Mouse (Mus musculus) spleen, adult 12 weeks (tissue): ENCODE results near the gene Togaram1.

ENCODE experiments used
- DNase-seq: peaks from one replicate; pipeline ENCODE4 v3.0.0; 2022; ENCODE audit warnings: low spot score

Gene Togaram1

DNA sequence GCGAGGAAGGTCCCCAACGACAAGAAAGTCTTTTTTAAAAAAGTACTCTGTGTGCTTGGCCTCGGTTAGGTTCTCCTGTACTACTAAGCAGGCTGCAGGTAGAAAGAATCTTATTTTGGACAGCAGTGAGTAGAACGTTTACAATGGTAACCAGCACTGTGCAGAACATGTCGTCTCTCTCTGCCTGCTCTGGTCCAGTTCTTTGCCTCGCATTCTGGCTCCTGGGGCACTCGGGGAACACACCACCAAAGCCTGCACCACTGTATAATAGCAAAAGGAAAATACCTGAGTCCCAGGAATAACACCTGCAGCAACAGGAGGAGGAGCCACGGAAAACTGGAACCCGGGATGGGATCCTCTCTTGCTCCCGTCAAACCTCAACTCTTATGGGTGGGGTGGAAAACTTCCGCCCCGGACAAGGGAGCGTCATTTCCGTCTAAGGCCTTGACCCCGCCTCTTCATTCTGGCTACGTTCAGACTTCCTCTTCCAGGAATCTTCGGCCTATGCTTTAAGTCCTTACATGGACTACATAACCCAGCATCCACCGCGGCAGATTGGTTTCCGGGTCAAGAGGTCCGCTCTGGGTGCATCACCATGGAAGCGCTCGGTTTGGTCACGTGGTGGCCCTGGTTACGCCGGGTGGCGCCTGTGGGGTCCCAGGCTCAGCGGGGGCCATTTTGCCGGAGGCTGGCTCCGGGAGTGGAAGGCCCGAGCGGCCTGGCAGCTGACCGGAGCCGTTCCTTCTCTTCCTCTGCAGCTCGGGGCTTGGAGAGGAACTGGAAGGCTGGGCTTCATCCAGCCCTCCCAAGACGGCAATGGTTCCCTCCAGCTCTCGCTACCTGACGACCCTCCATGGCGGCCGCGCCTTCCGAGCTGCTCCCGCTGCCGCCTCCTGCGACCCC, at the start of gene Togaram1, which contains the start of gene Klhl28:
TSS of gene Togaram1 (plus strand) at position 681 of the 903 bp plus-strand sequence.
TSS of gene Klhl28 (minus strand) at position 411 of the 903 bp plus-strand sequence.
- DNase-seq, result peak; percentile 97

DNA sequence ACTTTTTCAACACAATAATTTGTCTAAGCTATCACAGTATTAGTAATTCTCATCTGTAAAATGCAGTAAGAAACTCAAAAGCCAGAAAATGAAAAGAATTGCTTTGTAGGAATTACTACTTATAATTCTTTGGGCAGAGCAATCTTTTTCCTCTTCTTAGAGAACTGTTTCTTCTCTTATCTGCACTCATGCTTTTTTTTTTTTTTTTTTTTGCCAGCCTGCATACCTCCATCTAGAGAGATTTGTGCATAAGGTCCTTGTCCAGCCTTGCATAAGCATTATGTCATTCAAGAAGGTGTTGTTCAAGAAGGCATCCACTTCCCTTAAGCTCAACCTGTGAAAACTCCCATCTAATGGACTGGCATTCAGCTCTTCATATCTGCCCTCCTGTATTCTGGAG, 48.9 kb upstream of the Togaram1 start:
- DNase-seq, result no peak

DNA sequence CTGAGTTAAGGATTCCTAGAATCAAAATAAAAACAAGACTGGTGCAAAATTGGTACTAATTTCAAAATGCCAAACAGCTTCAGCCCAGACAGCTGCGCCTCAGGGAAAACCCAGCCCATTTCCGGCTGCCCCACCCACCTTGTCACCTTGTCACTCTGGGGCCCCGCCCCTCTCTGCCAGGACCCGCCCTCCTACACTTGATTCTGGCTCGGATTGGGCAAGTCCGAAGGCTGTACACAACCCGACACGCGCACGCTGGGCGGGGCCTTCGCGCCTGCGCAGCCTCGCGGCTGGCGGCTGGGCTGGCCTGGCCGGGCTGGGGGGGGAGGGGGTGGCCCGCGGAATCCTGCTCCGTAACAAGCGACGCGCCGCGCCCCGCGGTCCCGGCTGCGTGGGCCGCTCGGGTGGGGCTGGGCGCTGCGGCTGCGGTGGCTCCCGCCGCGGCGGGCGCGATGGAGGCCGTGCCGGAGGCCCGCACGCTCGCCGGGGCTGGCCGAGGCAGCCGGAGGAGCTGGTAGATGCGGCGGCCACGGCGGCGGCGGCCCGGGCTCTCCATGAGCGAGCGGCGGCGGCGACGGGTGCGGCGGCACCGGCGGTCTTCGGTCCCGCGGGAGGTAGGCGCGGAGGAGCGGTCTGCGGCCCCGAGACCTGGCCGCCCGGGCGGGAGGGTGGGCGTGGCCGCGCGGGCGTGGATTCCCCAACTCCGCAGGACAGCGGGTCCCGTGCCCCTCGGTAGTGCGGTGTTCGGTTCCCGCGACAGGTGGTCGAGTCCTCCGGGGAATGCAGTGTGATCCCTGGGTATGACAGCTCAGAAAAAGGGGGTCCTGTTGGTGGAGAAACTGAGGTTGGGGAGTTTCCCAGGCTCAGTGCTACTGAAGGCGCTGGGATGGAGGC, 47.8 kb upstream of the Togaram1 start, which contains the start of gene Gm527:
TSS of gene Gm527 (plus strand) at position 329 of the 894 bp plus-strand sequence.
- DNase-seq, result peak; percentile 94

DNA sequence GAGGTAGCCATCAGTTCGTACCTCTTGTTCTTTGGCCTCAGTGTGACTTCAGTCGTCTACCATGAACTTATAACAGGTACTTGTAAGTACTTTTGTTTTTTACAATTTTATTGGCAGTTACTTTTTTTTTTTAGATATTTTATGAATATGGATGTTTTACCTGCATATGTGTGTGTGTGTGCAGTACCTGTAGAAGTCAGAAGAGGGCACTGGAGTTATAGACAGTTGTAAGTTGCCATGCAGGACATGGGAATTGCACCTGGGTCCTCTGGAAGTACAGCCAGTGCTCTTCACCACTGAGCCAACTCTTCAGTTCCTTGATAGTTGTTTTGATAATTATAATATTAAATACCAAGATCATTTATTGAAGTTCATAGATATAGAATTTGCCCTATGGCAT, 28.1 kb upstream of the Togaram1 start:
- no peak for DNase-seq

DNA sequence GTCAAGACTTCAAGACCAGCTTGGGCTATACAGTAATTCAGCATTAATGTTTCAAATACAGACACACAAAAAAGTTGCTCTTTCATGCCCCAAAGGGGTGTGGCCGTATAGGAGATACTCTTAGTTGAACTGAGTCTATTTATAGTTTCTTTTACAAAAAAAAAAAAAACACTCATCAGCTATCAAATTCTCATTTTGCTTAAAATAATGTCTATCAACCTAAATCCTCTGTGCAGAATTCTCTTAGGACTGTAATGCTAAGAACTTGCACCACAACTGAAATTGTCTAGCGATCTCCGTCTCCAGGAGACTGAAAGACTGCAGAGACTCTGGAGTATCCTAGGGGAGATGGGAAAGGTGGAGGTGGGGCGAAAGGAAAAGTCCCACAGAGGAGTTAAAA, 1.0 kb upstream of the Togaram1 start:
- no peak for DNase-seq

DNA sequence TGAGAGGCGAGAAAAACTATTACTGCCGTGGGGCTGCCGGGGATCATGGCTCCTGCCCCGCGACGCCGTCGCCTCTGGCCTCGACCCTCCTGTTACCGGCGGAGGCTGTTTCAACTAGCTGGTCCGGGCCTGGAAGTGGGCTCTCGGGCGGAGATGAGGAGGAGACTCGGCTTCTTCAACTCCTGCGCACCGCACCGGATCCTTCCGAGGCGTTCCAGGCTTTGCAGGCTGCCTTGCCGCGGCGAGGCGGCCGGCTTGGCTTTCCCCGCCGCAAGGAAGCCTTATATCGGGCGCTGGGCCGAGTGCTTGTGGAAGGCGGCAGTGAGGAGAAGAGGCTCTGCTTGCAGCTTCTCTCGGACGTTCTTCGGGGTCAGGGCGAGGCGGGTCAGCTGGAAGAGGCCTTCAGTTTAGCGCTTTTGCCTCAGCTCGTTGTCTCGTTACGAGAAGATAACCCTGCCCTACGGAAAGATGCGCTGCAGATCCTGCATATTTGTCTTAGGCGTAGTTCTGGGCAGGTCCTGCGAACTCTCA, 562 bp downstream of the Togaram1 start:
- peak; percentile 57 for DNase-seq

DNA sequence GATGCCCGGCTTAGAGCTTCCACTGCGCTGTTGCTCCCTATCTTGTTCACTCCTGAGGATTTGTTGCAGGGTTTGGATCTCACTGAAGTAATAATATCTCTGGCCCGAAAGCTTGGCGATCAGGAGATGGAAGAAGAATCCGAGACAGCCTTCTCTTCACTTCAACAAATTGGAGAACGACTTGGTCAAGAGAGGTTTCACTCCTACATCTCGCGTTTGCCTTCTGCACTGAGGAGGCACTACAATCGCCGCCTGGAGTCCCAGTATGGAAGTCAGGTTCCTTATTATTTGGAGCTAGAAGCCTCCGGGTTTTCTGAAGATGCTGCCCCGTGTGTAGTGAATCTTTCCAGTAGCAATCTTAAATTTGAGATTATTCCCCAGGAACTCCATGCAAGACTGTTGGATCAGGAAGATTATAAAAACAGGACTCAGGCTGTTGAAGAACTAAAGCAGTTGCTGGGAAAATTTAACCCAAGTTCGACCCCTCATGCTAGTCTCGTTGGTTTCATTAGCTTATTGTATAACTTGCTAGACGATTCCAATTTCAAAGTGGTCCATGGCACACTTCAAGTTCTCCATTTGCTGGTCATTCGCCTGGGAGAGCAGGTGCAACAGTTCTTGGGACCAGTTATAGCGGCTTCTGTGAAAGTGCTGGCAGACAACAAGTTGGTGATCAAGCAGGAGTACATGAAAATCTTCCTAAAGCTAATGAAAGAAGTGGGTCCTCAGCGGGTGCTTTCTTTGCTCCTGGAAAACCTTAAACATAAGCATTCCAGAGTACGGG, 1.2 kb downstream of the Togaram1 start:
- no peak for DNase-seq

DNA sequence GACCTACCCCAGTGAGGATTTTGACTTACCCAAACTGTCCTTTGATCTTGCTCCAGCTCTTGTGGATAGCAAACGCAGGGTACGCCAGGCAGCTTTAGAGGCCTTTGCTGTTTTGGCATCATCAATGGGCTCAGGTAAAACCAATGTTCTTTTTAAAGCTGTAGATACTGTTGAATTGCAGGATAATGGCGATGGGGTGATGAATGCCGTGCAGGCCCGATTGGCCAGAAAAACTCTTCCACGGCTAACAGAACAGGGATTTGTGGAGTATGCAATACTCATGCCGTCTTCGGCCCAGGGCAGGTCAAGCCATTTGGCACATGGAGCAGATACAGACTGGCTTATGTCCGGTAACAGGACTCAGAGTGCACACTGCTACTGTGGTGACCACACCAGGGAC, 1.9 kb downstream of the Togaram1 start:
- no peak for DNase-seq

DNA sequence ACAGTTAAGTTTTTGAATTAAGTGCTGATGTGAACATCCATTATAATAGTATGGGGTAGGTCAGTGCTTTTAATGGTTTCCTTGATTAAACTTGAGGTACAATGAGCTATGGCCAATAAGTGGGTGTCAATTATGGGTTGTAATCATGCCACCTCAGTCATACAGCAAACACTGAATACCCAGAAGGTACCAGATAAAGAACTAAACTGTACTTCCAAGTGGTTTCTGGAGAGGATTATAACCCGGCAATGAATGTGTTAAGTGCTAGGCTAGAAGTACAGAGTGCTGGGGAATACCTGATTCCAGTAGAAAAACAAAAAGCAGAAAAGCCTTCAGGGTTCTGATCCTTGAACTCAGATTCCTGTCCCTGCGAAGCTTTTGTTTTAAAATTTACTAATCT, 2.5 kb downstream of the Togaram1 start:
- DNase-seq, result no peak

DNA sequence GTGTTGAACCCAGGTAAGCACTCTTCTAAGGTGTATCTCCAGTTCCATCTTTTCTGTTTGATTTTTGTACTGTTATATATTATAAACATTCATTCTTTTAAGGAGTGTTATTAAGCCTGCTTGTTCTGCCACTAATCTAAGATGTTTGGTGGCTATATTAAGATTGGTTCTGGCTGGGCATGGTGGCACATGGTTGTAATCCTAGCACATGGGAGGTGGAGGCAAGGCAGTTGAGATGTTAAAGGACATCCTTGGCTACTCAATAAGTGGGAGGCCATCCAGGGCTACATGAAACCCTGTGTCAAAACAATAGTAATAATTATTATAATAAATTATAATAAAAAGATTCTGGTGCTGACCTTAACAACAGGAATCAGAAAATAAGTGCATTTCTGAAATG, 5.8 kb downstream of the Togaram1 start:
- no peak for DNase-seq

DNA sequence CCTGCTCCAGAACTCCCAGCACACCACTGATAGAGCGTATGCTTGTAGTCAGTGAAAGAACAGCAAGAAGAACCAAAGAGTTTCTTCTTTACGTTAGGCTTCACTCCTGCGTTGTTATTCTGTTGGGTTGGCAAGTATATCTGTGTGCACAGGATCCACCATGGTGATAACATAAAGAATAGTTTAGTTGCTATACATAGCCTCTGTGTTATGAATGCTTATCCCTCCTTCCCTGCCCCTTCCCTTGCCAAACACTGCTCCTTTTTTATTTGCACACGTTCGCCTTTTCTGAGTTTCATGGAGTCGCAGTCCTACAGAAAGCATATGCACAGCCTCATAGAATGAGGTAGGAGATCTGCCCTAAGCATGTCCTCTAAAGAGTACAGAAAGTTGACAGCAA, 6.5 kb downstream of the Togaram1 start:
- DNase-seq, result no peak

DNA sequence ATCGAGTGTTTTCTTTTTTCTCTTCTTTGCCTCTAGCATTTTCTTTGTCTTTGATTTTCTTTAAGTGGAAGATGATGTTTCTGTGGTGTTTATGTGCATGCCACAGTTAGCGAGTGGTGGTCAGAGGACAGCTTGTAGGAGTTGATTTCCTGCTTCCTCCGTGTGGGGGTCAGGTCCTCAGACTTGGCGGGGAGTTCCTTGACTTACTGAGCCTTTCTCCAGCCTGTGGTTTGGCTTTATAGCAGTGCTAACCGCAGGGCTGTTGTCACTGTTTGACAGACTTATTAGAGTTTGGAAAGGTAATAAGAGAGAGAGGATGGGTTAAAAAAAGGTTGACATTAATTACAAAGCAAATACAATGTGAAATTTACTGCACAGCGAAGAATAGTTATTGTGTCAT, 10.0 kb downstream of the Togaram1 start:
- DNase-seq, result no peak

DNA sequence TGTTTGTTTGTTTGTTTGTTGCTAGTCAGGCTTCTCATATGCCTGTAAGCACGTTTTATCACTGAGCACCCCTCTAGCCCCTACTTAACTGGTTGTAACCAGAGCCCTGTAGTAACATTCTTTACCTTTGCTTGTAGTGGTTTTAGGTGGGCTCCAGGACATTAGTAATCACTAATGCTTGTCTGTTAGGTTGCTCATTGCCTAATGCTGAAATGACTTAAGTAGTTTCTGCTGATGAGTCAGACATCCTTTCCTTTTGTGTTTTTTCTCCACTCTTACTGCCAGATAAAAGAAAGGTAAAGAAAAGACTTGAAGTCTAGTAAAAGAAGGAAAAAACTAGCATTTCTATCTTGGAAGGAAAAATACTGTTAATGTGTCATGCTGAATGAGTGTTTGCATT, 10.6 kb downstream of the Togaram1 start:
- no peak for DNase-seq

DNA sequence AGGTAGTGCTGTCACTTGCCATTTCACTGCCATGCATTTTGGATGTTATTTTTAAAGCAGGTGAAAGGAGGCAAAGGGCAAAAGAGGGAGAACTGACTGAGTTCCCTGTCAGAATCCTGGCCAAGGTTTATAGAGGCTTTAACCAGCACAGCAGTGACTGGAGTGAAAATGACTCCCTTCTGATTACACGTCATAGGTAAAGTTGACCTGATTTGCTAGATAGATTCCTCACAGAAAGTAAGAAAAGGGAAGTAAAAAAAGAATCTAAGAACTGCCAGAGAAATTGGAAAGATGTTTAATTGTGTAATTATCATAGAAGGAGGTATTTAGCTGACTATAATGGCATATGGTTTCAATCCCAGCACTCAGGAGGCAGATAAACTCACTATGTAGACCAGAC, 11.9 kb downstream of the Togaram1 start:
- no peak for DNase-seq

DNA sequence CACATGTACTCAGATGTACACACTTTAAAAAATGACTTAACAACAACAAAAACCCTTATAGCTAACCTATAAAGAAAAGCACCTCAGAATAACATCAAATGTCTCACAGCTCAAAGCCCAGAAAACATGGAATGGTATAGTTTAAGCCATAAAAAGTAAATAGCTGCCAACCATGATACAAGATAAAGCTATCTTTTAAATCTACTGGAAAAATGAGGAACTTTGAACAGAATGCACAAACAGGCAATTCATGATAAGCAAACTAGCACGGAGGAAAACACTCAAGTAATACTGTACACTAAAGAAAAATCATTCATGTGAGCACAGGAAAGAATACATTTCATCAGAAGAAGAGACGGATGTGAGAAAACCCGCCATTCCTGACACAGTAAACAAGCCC, 42.1 kb downstream of the Togaram1 start:
- DNase-seq, result no peak

DNA sequence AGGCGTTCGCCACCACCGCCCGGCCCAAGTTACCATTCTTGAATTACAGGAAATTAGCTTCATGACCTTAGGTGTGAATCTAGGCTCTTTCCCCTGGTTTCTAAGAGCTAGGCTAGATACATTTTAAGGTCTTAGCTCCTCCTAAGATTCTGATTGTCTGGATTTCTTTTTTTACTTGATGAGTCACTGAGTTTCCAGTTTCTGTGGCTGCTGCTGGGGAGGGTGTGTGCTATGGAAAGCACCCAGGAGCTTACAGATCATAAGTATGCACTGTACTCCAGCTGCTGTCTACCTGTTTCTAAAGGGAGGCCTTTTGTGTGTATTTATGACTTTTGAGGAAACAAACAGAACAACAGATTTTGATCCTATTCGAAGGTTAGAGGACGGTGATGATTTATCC, 57.2 kb downstream of the Togaram1 start:
- no peak for DNase-seq

DNA sequence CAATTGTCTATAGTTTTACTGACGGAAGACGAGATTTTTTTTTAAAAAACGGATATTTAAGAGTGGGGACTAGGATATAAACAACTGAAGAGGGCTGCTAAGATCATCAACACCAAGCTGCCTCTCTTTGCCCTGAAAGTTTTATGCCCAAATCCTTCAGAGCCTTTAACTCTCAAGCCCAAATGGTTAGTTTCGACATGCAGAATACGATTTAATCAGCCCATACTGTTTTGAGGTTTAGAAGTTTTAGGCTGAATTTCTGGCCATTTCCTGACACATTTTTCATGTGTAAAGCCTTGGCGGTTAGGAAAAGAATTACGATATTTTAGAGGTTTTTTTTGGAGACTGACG, 70.2 kb downstream of the Togaram1 start:
- no peak for DNase-seq

DNA sequence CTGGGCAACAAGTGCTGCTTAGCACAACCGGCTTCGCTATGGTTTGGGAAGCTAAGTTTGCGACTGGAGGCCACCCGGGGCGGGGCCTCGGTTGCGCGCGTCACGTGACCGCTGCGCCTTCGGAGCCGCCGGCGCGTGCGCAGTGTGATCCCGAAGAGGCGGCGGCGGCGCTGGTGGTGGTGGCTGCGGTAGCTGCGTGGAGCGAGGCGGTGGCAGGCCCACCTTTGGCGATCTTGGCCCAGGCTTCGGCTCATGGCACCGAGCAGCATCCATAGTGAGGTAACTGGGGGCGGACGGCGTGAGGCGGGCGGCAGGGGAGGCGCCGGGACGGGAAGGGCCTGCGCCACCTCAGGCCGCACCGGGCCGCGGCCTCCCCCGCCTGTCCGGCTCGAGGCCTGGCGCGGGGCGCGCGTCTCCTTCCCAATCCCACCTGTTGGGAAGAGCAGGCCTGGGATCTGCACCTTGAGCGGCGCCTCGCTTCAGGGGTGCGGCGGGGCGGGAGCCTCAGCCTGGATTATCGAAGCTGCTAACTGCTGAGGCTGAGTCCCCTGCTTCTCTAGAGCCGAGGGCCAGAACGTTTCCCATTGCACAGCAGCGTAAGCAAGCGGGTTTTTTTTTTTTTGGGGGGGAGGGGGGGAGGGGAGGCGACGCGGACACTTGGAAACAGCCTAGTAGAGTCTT, 70.7 kb downstream of the Togaram1 start, which contains the start of gene Prpf39:
TSS of gene Prpf39 (plus strand) at position 144 of the 681 bp plus-strand sequence.
- peak; percentile 87 for DNase-seq

DNA sequence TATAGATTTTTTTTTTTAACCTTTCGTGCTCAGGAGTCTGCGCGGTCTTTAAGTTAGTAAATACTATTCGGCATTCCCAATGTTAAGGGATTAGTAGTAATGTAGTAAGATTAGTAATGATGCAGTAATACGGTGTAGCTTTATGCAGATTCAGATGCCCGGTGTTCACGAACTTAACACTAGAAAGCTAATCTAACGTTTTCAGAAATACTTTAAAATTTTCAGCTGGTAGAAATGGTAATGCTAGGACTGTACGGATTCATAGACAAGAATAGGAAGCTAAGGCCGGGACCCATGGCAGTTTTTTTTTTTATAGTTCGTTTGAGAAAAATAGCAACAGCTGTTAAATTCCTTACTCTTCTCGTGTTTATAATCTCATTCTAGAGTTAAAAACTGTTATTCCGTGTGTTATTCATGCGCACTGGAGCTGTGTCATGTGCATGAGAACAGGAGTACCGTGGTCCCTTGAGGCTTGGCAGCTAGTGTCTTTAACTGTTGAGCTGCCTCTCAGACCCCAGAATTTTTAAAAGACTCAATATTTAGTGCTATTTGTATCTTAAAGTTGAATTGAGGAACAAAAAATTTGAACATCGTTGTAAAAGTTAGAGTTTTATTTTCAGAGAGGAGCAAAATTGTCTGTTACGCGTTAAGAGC, 71.4 kb downstream of the Togaram1 start:
- DNase-seq, result no peak

DNA sequence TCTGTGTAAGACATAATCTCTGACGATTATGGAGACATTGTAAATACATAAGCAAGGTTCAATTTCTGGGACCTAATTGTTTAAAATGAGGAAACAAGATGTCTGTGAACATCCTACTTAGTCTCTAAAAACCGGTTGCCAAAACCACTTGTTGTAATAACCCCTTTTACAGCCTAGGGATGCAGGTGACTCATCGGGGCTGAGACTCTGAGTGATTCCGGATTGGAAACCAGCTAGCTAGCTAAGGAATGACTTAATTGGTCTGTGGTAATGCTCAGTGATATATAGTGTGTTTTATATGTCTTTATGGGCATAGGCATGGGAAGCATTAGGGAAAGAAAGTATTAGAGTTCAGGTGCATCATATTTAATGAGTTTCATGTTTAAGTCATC, 71.9 kb downstream of the Togaram1 start:
- no peak for DNase-seq

DNA sequence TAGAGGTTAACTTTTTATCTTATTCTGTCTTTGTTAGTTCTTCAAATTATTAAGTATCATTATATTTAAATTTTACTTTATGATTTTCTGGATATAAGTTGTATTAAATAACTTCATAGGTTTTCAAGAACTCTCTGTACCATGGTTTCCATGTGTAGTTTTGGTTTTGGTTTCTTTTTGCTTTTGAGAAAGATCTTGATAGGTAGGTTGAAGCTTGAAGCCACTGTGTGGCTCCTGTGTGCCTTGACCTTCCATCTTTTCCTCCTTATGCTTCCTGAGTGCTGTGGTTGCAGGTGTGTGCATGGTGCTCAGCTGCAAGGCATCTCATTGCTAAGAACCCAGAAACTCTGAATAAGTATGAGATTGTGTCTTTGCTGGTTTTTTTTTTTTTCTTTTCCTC, 83.2 kb downstream of the Togaram1 start:
- DNase-seq, result no peak
